Mouse (Mus musculus) ES-Bruce4 (cell line): Measurements from ENCODE around the gene Ppt2.

Experiments used
- CTCF ChIP-seq: IDR thresholded peaks from one replicate; pipeline ENCODE4 v1.8.1; 2011; ENCODE audit warnings: low read depth, low read length
- POLR2A ChIP-seq: IDR thresholded peaks from one replicate; pipeline ENCODE4 v1.8.1; 2011; ENCODE audit warnings: low read length; ENCODE audit not compliant: insufficient read depth

- no peak for TF ChIP-seq CTCF
- TF ChIP-seq POLR2A: no peak
Observed at GRCm38 (mm10) chr17:34661121-34661591, 32.8 kb upstream of the Ppt2 start.
